Mouse (Mus musculus) gastrocnemius, postnatal 14 days (tissue): ENCODE results near the gene Orc2. TPM values are rescaled to one million over a fixed set of nuclear protein-coding genes. Genes with fewer than 3 reads are reported as not detected.

Experiments
- DNase-seq: peaks from one replicate; pipeline ENCODE4 v3.0.0; 2021; ENCODE audit warnings: mixed read lengths
- intact Hi-C: fragments of 180-260 bp; cut with DNase I; formaldehyde crosslinking; loops from one replicate; pipeline ENCODE4 v1.15.1; 2025; ENCODE audit warnings: low total_unique reads
- long read RNA-seq, 2 experiments: library from polyadenylated mRNA; stranded (forward); transcript quantifications; one replicate each; pipeline ENCODE4 v2.0.0; 2021
- total RNA-seq, 2 experiments: library from RNA; stranded (reverse); gene quantifications; 2 replicates each; pipeline ENCODE4 v1.2.3; 2021

The Orc2 gene
- 10 to 100 TPM in 1 of 2 experiments, 1 to 10 TPM in 1; 9.8 to 11.1 TPM for total RNA-seq
- long read RNA-seq, experiment 1, transcript Orc2-201 (18 exons, 3,561 nt) = major isoform, 6 of 10 reads
- long read RNA-seq, experiment 1, partial matches to known transcripts = 1 of 10 reads
- long read RNA-seq, experiment 1, other reads (novel, unspliced or antisense) = 3 of 10 reads
- long read RNA-seq, experiment 2, transcript Orc2-201 (18 exons, 3,561 nt) = major isoform, 13 of 19 reads
- long read RNA-seq, experiment 2, partial matches to known transcripts = 2 of 19 reads
- long read RNA-seq, experiment 2, other reads (novel, unspliced or antisense) = 4 of 19 reads

GRCm38 (mm10) chr1:58504577-58505254 is at the start of gene Orc2:
TSS of gene Orc2 (minus strand) at chr1:58505109.
- DNase-seq = peak; percentile 92
- intact Hi-C loops = no loop called here

- no peak for DNase-seq
- intact Hi-C loops = no loop called here
Observed at GRCm38 (mm10) chr1:58541386-58541785, 36.5 kb upstream of the Orc2 start.

- intact Hi-C loops = no loop called here
- DNase-seq = no peak
Observed at GRCm38 (mm10) chr1:58507249-58507648, 2.3 kb upstream of the Orc2 start.

- intact Hi-C loops = no loop called here
- no peak for DNase-seq
Observed at GRCm38 (mm10) chr1:58503793-58504370, 1.0 kb downstream of the Orc2 start.

GRCm38 (mm10) chr1:58503134-58503533 is 1.8 kb downstream of the Orc2 start:
- DNase-seq = no peak

GRCm38 (mm10) chr1:58498758-58499157 is 6.2 kb downstream of the Orc2 start:
- intact Hi-C loops = no loop called here
- DNase-seq = no peak

More at GRCm38 (mm10) chr1:58503134-58503533, 1.8 kb downstream of the Orc2 start:
- intact Hi-C loops = no loop called here

- intact Hi-C loops = no loop called here
- DNase-seq = no peak
Observed at GRCm38 (mm10) chr1:58497678-58498077, 7.2 kb downstream of the Orc2 start.

- intact Hi-C loops = no loop called here
- no peak for DNase-seq
Observed at GRCm38 (mm10) chr1:58495603-58496002, 9.3 kb downstream of the Orc2 start.

GRCm38 (mm10) chr1:58482647-58483046 is 22.3 kb downstream of the Orc2 start:
- intact Hi-C loops = no loop called here
- DNase-seq = no peak

- intact Hi-C loops = no loop called here
- no peak for DNase-seq
Observed at GRCm38 (mm10) chr1:58475662-58476061, 29.2 kb downstream of the Orc2 start.

GRCm38 (mm10) chr1:58465561-58465960 is 39.3 kb downstream of the Orc2 start:
- DNase-seq = no peak
- intact Hi-C loops = no loop called here

GRCm38 (mm10) chr1:58465042-58465441 is 39.9 kb downstream of the Orc2 start:
- intact Hi-C loops = no loop called here
- DNase-seq = no peak

- DNase-seq = no peak
- intact Hi-C loops = no loop called here
Observed at GRCm38 (mm10) chr1:58463935-58464334, 41.0 kb downstream of the Orc2 start.

GRCm38 (mm10) chr1:58460566-58460965 is 44.3 kb downstream of the Orc2 start:
- intact Hi-C loops = no loop called here

GRCm38 (mm10) chr1:58458867-58459266 is 46.0 kb downstream of the Orc2 start:
- intact Hi-C loops = no loop called here
- DNase-seq = no peak

More at GRCm38 (mm10) chr1:58460566-58460965, 44.3 kb downstream of the Orc2 start:
- DNase-seq = no peak

- intact Hi-C loops = no loop called here
- DNase-seq = no peak
Observed at GRCm38 (mm10) chr1:58458175-58458574, 46.7 kb downstream of the Orc2 start.

GRCm38 (mm10) chr1:58454316-58454715 is 50.6 kb downstream of the Orc2 start:
- intact Hi-C loops = no loop called here
- no peak for DNase-seq

- no peak for DNase-seq
- intact Hi-C loops = no loop called here
Observed at GRCm38 (mm10) chr1:58448396-58448795, 56.5 kb downstream of the Orc2 start.

GRCm38 (mm10) chr1:58447766-58448165 is 57.1 kb downstream of the Orc2 start:
- intact Hi-C loops = no loop called here

GRCm38 (mm10) chr1:58445861-58446260 is 59.0 kb downstream of the Orc2 start:
- no peak for DNase-seq
- intact Hi-C loops = no loop called here

More at GRCm38 (mm10) chr1:58447766-58448165, 57.1 kb downstream of the Orc2 start:
- no peak for DNase-seq
